Mouse (Mus musculus) ovary, postnatal 14 days (tissue): ENCODE results near the gene Sdk1.

ENCODE experiments used
- DNase-seq: peaks from one replicate; pipeline ENCODE4 v3.0.0; 2022; ENCODE audit warnings: low spot score

The Sdk1 gene

GRCm38 (mm10) chr5:141889766-141890165 is 648.5 kb downstream of the Sdk1 start:
- no peak for DNase-seq

DNA sequence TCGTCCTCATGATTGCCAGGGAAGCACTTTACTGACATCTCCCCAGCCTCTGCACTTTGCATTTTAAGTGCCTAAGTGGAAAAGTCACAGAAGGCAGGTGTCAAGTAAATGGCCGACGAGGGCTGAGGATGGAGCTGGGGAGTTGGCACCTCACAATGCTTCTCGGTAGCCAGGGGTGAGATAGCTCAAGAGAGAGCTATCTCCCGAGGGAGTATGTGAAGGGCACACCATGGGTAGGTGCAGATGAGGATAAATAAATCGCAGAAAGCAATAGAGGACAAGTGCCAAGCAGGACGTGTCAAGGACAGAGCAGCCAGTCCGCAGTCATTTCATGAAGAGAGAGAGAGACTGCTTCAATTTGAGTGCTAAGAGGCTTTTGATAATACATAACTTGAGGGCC is 655.1 kb downstream of the Sdk1 start:
- DNase-seq: no peak

DNA sequence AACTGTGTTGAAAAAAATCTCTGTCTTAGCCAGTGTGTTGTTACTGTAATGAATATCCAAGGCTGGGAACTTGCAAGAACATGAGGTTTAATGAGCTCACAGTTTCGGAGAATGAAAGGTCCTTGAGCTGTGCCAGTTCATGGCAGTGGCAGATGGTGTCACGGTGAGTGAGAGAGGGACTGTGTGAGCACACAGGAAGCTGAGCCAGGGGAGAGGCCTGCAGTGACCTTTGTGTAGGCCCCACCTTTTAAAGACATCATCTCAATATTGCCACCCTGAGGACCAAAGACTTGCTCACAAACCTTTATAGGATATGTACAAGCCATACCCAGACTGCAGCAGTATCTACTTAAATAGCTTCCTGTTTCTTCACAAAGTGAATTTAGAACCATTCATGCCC is 656.2 kb downstream of the Sdk1 start:
- no peak for DNase-seq

DNA sequence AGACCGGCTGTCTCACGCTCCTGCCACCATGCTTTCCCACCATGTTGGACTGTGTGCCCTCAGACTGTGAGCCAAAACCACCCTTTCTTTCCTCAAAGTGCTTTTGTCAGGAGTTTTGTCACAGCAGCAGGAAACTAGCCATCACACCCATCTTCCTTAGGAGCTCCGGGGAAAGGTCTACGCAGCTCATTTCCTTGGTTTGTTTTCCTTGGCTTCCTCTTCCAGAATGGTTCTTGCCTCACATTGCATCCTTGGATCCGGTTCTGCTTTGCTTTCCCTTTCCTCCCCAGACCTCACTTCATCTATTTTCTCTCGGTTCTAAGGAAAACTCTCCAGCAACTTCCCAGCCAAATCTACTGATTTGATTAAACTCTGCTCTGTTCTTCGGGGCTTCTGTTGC is 658.5 kb downstream of the Sdk1 start:
- DNase-seq: no peak

DNA sequence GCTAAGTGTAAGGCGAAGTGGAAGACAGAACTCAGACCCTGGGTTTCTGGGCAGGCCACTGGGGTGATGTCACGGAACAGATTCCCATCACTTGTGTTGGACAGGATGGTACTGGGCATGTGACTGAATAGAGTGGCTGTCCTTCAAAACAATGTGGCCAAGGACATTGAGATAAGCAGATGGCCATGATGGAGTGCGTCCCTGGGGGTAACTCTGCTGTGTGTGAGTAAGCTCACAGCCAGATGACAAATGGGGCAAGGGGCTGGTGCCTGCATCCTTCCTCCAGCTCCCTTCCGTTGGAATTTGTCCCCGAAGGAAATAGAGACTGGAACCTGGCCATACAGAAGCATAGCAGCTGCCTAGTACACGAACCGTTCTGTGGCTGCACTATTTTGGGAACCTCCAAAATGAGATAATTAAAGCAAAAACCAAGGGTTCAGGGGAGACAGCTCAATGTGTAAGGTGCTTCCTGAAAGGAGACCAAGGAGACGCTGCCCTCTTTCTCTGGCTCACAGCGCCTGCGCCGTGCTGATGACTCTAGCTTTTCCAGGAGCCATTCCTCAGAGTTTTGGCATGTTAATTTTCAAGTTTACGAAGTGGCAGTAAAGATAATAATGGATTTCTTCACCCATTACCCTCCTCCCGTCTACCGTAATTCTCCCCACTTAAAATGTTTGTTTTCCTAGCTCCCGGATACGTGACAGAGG is 661.4 kb downstream of the Sdk1 start:
- DNase-seq: no peak

DNA sequence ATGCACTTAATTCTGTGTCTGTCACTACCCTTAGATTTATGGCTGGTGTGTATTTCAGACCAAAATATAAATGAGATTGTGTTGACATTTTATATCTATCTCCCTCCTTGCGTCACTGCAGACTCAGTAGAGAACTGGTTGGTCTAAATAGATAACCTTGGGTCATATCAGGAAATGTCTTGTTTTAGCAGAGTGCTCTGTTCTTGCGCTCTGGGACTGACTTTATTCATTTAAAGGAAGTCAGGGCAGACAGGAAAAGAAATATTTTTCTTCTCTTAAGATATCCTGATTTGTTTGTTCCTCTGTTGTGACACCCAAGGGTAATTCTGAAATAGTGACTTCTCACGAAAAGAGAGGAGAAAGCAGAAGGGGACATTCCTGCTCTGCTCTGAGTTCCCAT is 669.2 kb downstream of the Sdk1 start:
- DNase-seq: no peak

DNA sequence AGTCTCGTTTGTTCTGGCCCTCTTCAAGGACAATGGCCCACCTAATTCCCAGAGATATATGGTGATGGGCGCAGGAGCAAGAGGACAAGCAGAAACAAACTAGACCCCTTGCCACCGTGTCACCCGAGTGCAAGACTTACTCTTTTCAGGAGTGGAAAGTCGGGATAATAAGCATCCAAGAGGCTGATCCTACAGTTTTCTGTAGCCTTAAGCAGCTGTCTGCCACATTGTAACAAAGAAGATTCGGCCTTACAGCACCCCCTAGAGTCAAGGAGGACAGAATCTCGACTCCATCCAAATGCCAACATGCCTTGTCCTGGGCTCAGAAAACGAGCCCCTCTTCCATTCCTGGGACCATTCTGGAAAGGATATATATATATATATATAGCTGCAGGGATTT is 669.6 kb downstream of the Sdk1 start:
- no peak for DNase-seq

DNA sequence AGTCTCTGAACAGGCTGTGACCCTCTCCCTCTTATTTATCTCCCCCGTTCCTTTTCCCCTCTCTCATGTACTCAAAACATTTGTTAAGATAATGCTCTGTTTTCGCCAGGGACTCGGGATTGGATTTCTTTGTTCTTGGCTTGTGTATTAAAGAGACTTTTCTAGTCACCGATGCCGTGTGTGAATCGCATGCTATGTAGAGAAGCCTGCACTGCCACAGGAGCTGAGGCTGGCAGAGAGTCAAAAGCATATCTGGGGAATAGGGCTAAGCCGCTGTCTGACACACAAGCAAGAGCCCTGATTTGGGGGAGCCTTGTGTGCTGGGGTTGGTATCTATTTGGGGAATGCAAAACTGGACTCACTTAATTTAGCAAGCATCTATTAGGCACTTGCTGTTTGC is 671.6 kb downstream of the Sdk1 start:
- no peak for DNase-seq

DNA sequence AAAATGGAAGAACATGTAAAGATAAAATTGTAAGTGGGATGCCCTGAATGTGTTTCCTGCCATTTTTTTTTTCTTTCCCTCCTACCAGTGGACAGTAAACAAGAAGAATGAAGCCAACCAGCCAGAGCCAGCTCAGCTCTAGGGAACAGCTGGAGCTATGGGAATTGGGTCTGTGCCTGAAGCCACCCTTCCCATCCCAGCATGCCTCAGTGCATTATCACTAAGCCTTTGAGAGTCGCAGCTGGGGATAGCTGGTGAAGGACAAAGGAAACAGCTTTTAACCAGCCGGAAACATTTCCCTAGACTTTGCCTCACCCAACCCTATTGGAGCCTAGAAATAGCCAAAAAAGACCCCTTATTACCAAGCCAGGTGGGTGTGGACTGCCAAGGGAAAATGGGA is 675.7 kb downstream of the Sdk1 start:
- DNase-seq: no peak

DNA sequence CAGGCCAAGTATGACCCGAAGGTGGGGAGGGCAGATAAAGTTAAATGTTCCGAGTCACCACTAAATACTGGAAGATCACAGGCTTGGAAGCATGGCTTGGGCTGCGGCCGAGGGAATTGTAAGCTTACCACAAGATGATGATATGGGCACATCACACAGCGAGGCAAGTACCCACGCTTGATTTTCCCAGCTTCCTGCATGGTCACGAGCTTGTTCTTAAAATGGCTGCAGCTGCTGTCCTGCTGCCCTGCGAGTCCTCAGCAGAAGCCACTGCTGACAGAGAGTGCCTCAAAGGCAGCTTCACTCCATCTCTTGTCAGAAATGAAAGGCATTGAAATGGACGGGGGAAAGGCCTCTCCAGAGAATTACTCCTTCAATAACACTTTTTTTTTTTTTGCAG is 697.7 kb downstream of the Sdk1 start:
- no peak for DNase-seq

GRCm38 (mm10) chr5:141940636-141941035 is 699.3 kb downstream of the Sdk1 start:
- no peak for DNase-seq

DNA sequence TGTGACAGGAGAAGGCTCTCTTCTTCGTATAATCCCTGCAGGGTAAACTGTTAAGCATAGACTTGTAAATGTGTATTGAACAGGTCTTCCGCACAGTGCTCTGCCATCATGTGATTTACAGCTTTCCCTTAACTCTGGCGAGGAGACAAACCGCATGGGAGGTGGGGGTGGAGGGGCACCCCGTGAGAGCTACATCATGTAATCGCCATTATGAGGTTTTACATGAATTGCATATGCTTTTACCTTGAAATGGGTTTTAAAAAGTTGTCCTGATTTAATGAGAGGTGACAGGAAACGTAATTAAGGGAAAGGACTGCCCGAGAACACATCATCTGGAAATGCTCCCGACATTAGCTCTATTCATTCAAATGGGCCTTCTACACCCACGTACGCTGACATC is 709.5 kb downstream of the Sdk1 start:
- DNase-seq: no peak

- no peak for DNase-seq
Observed at GRCm38 (mm10) chr5:141952270-141952669, 711.0 kb downstream of the Sdk1 start.

- no peak for DNase-seq
Observed at GRCm38 (mm10) chr5:141952708-141953490, 711.6 kb downstream of the Sdk1 start.

DNA sequence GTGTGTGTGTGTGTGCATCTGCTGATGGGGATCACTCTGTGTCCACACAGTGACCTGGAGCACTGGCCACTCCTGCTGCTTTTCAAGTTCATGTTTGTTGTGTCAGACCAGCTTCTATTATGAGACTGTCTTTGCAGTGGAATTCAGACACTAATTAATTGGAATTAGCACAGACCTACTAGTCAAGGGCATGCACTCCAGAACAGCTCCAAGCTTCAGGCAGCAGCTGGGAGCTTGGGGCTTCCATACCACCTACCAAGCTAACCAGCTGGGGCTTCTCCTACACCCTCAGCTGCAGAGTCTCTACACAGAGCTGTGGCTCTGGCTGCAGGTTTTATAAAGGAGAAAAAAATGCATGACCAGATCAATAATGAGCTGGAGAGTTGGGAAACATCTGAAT is 729.8 kb downstream of the Sdk1 start:
- no peak for DNase-seq

GRCm38 (mm10) chr5:141979511-141979910 is 738.2 kb downstream of the Sdk1 start:
- no peak for DNase-seq

- DNase-seq: no peak
Observed at GRCm38 (mm10) chr5:141980746-141981145, 739.5 kb downstream of the Sdk1 start.

GRCm38 (mm10) chr5:141984322-141984721 is 743.0 kb downstream of the Sdk1 start:
- DNase-seq: no peak

GRCm38 (mm10) chr5:141985003-141985402 is 743.7 kb downstream of the Sdk1 start:
- DNase-seq: peak; percentile 70

- no peak for DNase-seq
Observed at GRCm38 (mm10) chr5:141985551-141985950, 744.3 kb downstream of the Sdk1 start.

GRCm38 (mm10) chr5:141987287-141987799 is 746.1 kb downstream of the Sdk1 start:
- no peak for DNase-seq

GRCm38 (mm10) chr5:141988685-141989084 is 747.4 kb downstream of the Sdk1 start:
- DNase-seq: no peak

GRCm38 (mm10) chr5:141994192-141994591 is 752.9 kb downstream of the Sdk1 start:
- no peak for DNase-seq

DNA sequence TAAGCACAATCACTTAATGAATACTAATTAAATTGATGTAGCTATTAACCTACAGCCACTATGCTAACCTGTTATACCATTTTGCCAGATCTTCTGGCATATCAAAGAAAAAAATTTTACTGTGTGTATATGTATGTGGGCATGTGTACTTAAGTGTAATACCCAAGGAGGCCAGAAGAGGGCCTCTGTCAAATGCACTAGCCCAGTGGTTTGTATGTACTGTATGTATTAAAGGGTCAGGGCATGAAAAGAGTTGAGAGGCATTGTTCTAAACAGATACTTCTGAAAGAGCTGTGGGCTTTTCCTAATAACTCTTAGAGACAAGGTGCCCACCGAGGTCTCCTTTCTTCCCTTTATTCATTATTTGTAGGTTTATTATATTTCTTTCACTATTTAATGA is 759.0 kb downstream of the Sdk1 start:
- no peak for DNase-seq
